Mouse (Mus musculus): ENCODE measurements at regions not wholly inside any gene's neighbourhood (a gene's known extent, or its start where the extent isn't known, plus 50 kb on each side); places are given as distances from the start of the nearest gene placed in this dataset.

GRCm38 (mm10) chr4:22047730-22048455, 116.8 kb downstream of the Faxc start:
- Histone ChIP-seq H3K27ac (no peak overlapping the region), H3K9me3 (replicated peaks) (no peaks in the 10 kb centered on the region), H3K36me3 (no peaks in the 10 kb centered on the region), H3K4me1 (no peaks in the 10 kb centered on the region), H3K4me3 (no peak overlapping the region), H3K27me3 (ENCODE audit: low read depth, poor library complexity, severe bottlenecking) (no peaks in the 10 kb centered on the region)
- WGBS: 78% methylated on average over 8 of the region's 8 CpGs
- no peak for DNase-seq (ENCODE audit: low spot score)

GRCm38 (mm10) chr4:22066785-22067433, 135.8 kb downstream of the Faxc start:
- H3K27me3 ChIP-seq (ENCODE audit: low read depth, poor library complexity, severe bottlenecking): no peaks in the 10 kb centered on the region
- WGBS: 72% methylated on average over 5 of the region's 5 CpGs
- no peaks in the 10 kb centered on the region for H3K9me3 ChIP-seq (replicated peaks)
- H3K4me1 ChIP-seq: no peaks in the 10 kb centered on the region
- no peaks in the 10 kb centered on the region for H3K36me3 ChIP-seq
- H3K27ac ChIP-seq: no peak overlapping the region
- no peak overlapping the region for H3K4me3 ChIP-seq
- DNase-seq (ENCODE audit: low spot score): no peak

- H3K36me3 ChIP-seq: no peaks in the 10 kb centered on the region
- 77% methylated on average over 14 of the region's 14 CpGs for WGBS
- H3K27me3 ChIP-seq (ENCODE audit: low read depth, poor library complexity, severe bottlenecking): no peaks in the 10 kb centered on the region
- H3K9me3 ChIP-seq (replicated peaks): no peaks in the 10 kb centered on the region
- no peak for DNase-seq (ENCODE audit: low spot score)
- no peak overlapping the region for H3K27ac ChIP-seq
- no peaks in the 10 kb centered on the region for H3K4me1 ChIP-seq
- no peak overlapping the region for H3K4me3 ChIP-seq
These were observed 136.7 kb downstream of the Faxc start for GRCm38 (mm10) chr4:22067678-22068299.

- Histone ChIP-seq H3K9me3 (replicated peaks) (no peaks in the 10 kb centered on the region), H3K27ac (no peak overlapping the region), H3K36me3 (no peaks in the 10 kb centered on the region), H3K4me3 (no peak overlapping the region), H3K27me3 (ENCODE audit: low read depth, poor library complexity, severe bottlenecking) (no peaks in the 10 kb centered on the region), H3K4me1 (peaks cover 5% of the 10 kb centered on the region; the same call in 1 of the 2 replicates)
- DNase-seq (ENCODE audit: low spot score): no peak
- WGBS: 46% methylated on average over 3 of the region's 3 CpGs
These were observed 157.2 kb downstream of the Faxc start for GRCm38 (mm10) chr4:22088209-22088787.

- H3K4me3 ChIP-seq: no peak overlapping the region
- H3K9me3 ChIP-seq (replicated peaks): no peaks in the 10 kb centered on the region
- H3K27me3 ChIP-seq (ENCODE audit: low read depth, poor library complexity, severe bottlenecking): no peaks in the 10 kb centered on the region
- H3K4me1 ChIP-seq: peaks cover 5% of the 10 kb centered on the region; the same call in 1 of the 2 replicates
- H3K36me3 ChIP-seq: no peaks in the 10 kb centered on the region
- WGBS: 81% methylated on average over 1 of the region's 1 CpGs
- no peak for DNase-seq (ENCODE audit: low spot score)
- no peak overlapping the region for H3K27ac ChIP-seq
These were observed 158.5 kb downstream of the Faxc start for GRCm38 (mm10) chr4:22089637-22090041.

GRCm38 (mm10) chr4:22090536-22090935, 159.4 kb downstream of the Faxc start:
- peaks cover 5% of the 10 kb centered on the region; the same call in 1 of the 2 replicates for H3K4me1 ChIP-seq
- no peak for DNase-seq (ENCODE audit: low spot score)
- H3K27me3 ChIP-seq (ENCODE audit: low read depth, poor library complexity, severe bottlenecking): no peaks in the 10 kb centered on the region
- H3K27ac ChIP-seq: no peak overlapping the region
- no peaks in the 10 kb centered on the region for H3K36me3 ChIP-seq
- 80% methylated on average over 11 of the region's 11 CpGs for WGBS
- no peaks in the 10 kb centered on the region for H3K9me3 ChIP-seq (replicated peaks)
- H3K4me3 ChIP-seq: no peak overlapping the region

- Histone ChIP-seq H3K27me3 (ENCODE audit: low read depth, poor library complexity, severe bottlenecking) (no peaks in the 10 kb centered on the region), H3K4me1 (peaks cover 13% of the 10 kb centered on the region; the same call in 1 of the 2 replicates), H3K4me3 (no peak overlapping the region), H3K9me3 (replicated peaks) (no peaks in the 10 kb centered on the region), H3K27ac (no peak overlapping the region), H3K36me3 (no peaks in the 10 kb centered on the region)
- 93% methylated on average over 4 of the region's 4 CpGs for WGBS
- DNase-seq (ENCODE audit: low spot score): no peak
These were observed 161.4 kb downstream of the Faxc start for GRCm38 (mm10) chr4:22092551-22092950.

GRCm38 (mm10) chr4:22095257-22096031, 164.3 kb downstream of the Faxc start:
- Histone ChIP-seq H3K4me1 (0 out of 2 replicates have a peak, but pooled peaks cover 8% of the 10 kb centered on the region), H3K9me3 (replicated peaks) (no peaks in the 10 kb centered on the region), H3K27me3 (ENCODE audit: low read depth, poor library complexity, severe bottlenecking) (no peaks in the 10 kb centered on the region), H3K4me3 (no peak overlapping the region), H3K27ac (no peak overlapping the region), H3K36me3 (no peaks in the 10 kb centered on the region)
- WGBS: 55% methylated on average over 11 of the region's 11 CpGs
- no peak for DNase-seq (ENCODE audit: low spot score)

GRCm38 (mm10) chr4:22098605-22099004, 167.5 kb downstream of the Faxc start:
- Histone ChIP-seq H3K4me3 (no peak overlapping the region), H3K27ac (no peak overlapping the region), H3K9me3 (replicated peaks) (no peaks in the 10 kb centered on the region), H3K4me1 (0 out of 2 replicates have a peak, but pooled peaks cover 8% of the 10 kb centered on the region), H3K27me3 (ENCODE audit: low read depth, poor library complexity, severe bottlenecking) (no peaks in the 10 kb centered on the region), H3K36me3 (no peaks in the 10 kb centered on the region)
- 91% methylated on average over 9 of the region's 9 CpGs for WGBS
- no peak for DNase-seq (ENCODE audit: low spot score)

GRCm38 (mm10) chr4:22102478-22102877, 171.3 kb downstream of the Faxc start:
- no peak overlapping the region for H3K27ac ChIP-seq
- H3K9me3 ChIP-seq (replicated peaks): no peaks in the 10 kb centered on the region
- no peak for DNase-seq (ENCODE audit: low spot score)
- H3K4me3 ChIP-seq: no peak overlapping the region
- H3K36me3 ChIP-seq: no peaks in the 10 kb centered on the region
- 84% methylated on average over 5 of the region's 5 CpGs for WGBS
- H3K4me1 ChIP-seq: no peaks in the 10 kb centered on the region
- no peaks in the 10 kb centered on the region for H3K27me3 ChIP-seq (ENCODE audit: low read depth, poor library complexity, severe bottlenecking)

- H3K27ac ChIP-seq: no peak overlapping the region
These were observed 172.0 kb downstream of the Faxc start for GRCm38 (mm10) chr4:22103001-22103587.

GRCm38 (mm10) chr4:22106883-22107282, 175.8 kb downstream of the Faxc start:
- 88% methylated on average over 9 of the region's 9 CpGs for WGBS
- H3K4me1 ChIP-seq: no peaks in the 10 kb centered on the region; the same call in 1 of the 2 replicates
- no peaks in the 10 kb centered on the region for H3K9me3 ChIP-seq (replicated peaks)
- H3K27me3 ChIP-seq (ENCODE audit: low read depth, poor library complexity, severe bottlenecking): no peaks in the 10 kb centered on the region
- H3K4me3 ChIP-seq: no peak overlapping the region
- no peak overlapping the region for H3K27ac ChIP-seq
- no peaks in the 10 kb centered on the region for H3K36me3 ChIP-seq
- peak; percentile 10 for DNase-seq (ENCODE audit: low spot score)

More at GRCm38 (mm10) chr4:22103001-22103587, 172.0 kb downstream of the Faxc start:
- H3K9me3 ChIP-seq (replicated peaks): no peaks in the 10 kb centered on the region
- H3K27me3 ChIP-seq (ENCODE audit: low read depth, poor library complexity, severe bottlenecking): no peaks in the 10 kb centered on the region
- no peaks in the 10 kb centered on the region for H3K4me1 ChIP-seq
- DNase-seq (ENCODE audit: low spot score): no peak
- H3K4me3 ChIP-seq: no peak overlapping the region
- no peaks in the 10 kb centered on the region for H3K36me3 ChIP-seq
- 89% methylated on average over 8 of the region's 8 CpGs for WGBS

All from limb, embryonic 10.5 days (tissue).